Comparison of ENCODE assay signal across 21 mouse cellular contexts in genomic region chr5:102375339-102375738, GRCm38 (mm10).
"Had no signal": no experiment of that assay in that cellular context is flagged by ENCODE, and none has a peak within 500 bp of the region (broad histone marks: within the 10 kb centered on the region; RNA-seq: fewer than 3 reads in every experiment).

No protein-coding gene starts in this region.

- ATAC-seq: liver, postnatal 0 days; lung, postnatal 0 days; midbrain, embryonic 13.5 days; midbrain, embryonic 15.5 days had no signal

- H3K9me3 ChIP-seq: liver, embryonic 15.5 days; lung, embryonic 15.5 days; midbrain, embryonic 13.5 days; midbrain, embryonic 15.5 days; neural tube, embryonic 13.5 days; neural tube, embryonic 15.5 days had no signal

- H3K27ac ChIP-seq: liver, embryonic 15.5 days; lung, embryonic 15.5 days; macrophage; midbrain, embryonic 13.5 days; midbrain, embryonic 15.5 days; neural tube, embryonic 13.5 days; neural tube, embryonic 15.5 days had no signal

- H3K36me3 ChIP-seq: liver, embryonic 15.5 days; lung, embryonic 15.5 days; midbrain, embryonic 13.5 days; midbrain, embryonic 15.5 days; neural tube, embryonic 13.5 days; neural tube, embryonic 15.5 days had no signal

- H3K4me1 ChIP-seq: liver, embryonic 15.5 days; lung, embryonic 15.5 days; megakaryocyte, embryonic 14.5 days; midbrain, embryonic 13.5 days; neural tube, embryonic 13.5 days; neural tube, embryonic 15.5 days had no signal

- H3K4me3 ChIP-seq: liver, embryonic 15.5 days; lung, embryonic 15.5 days; megakaryocyte, embryonic 14.5 days; midbrain, embryonic 13.5 days; midbrain, embryonic 15.5 days; myocyte; neural tube, embryonic 13.5 days; neural tube, embryonic 15.5 days had no signal

- DNase-seq: liver, postnatal 0 days; lung, adult 2 months; lung, postnatal 14 days; lung, postnatal 36 days; retina, postnatal 1 day; right cerebral cortex, postnatal 14 days; right cerebral cortex, postnatal 4 days; spleen, adult 18-20 months; thymus, adult 2 months; thymus, postnatal 25 days; thymus, postnatal 4 days had no signal

- H3K27me3 ChIP-seq: liver, embryonic 15.5 days; lung, embryonic 15.5 days; megakaryocyte, embryonic 14.5 days; midbrain, embryonic 13.5 days; midbrain, embryonic 15.5 days; neural tube, embryonic 13.5 days; neural tube, embryonic 15.5 days had no signal
